Mouse (Mus musculus): ENCODE measurements around the gene Neb. TPM values are rescaled to one million over a fixed set of nuclear protein-coding genes. Genes with fewer than 3 reads are reported as not detected.

Gene Neb
- polyA plus RNA-seq, 1 experiment from 2014 or later, result 2.2 TPM

DNA sequence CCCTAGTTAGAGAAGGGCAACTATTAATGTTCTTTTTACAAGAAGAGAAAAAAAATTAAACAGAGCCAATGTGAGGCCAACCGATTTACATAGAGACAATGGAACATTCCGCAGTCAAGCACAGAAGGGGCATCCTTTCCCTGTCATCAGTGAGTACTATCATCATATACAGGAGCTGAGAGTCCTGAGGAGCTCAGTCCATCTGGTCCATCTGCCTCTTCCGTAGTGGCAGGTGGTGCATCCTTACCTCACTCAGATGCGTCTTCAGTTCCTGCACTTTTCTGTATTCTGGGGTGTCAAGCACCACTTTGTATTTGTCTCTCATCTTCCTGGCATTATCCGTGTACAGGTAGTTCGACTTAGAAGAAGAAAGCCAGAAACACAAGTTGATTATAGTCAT is 184.6 kb downstream of the Neb start:
- no peak for ATAC-seq (ENCODE audit: insufficient number of reproducible peaks, insufficient read depth, low FRiP score, low read depth)
- Histone ChIP-seq H3K9me3 (ENCODE audit: control insufficient read depth, low read length) (no peaks in the 10 kb centered on the region), H3K9ac (ENCODE audit: low read length) (no peak overlapping the region), H3K27ac (replicated peaks in 1 of 2; ENCODE audit: control insufficient read depth in 1 of 2, insufficient read depth in 1 of 2, low read depth in 2 of 2, low read length in 2 of 2) (no peak overlapping the region), H3K4me2 (ENCODE audit: low read length) (no peak overlapping the region), H3K4me1 (ENCODE audit: control insufficient read depth in 2 of 2, insufficient read depth in 2 of 2, low read length in 2 of 2) (no peaks in the 10 kb centered on the region), H3K27me3 (ENCODE audit: control insufficient read depth, insufficient read depth, low read length) (no peaks in the 10 kb centered on the region), H3K36me3 (ENCODE audit: control insufficient read depth, insufficient read depth, low read length) (no peaks in the 10 kb centered on the region), H3K4me3 (ENCODE audit: control insufficient read depth in 1 of 2, insufficient read depth in 1 of 2, low read depth in 1 of 2, low read length in 2 of 2) (no peak overlapping the region)
- WGBS, result 87% methylated on average over 6 of the region's 6 CpGs

DNA sequence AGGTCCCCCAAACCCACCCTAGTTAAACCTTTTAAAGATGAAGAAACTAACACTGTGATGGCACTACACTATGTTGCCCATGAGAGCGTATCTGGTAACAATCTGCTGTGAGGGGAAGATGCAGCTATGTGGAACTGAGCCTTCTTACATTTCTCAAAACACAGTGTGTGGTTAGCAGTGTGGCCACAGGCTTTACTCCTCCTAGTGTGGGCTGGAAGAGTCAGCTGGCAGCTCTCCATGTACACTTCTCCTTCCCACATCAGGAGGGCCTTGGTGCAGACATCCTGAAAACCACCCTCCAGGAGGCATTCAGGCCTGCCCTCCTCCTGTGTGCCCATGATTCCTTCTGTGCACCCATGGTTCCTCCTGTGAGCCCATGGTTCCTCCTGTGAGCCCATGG is 198.6 kb downstream of the Neb start:
- no peak overlapping the region for H3K4me3 ChIP-seq (ENCODE audit: control insufficient read depth in 1 of 2, insufficient read depth in 1 of 2, low read depth in 1 of 2, low read length in 2 of 2)
- H3K27me3 ChIP-seq (ENCODE audit: control insufficient read depth, insufficient read depth, low read length), result no peaks in the 10 kb centered on the region
- no peak for ATAC-seq (ENCODE audit: insufficient number of reproducible peaks, insufficient read depth, low FRiP score, low read depth)
- H3K4me1 ChIP-seq (ENCODE audit: control insufficient read depth in 2 of 2, insufficient read depth in 2 of 2, low read length in 2 of 2), result no peaks in the 10 kb centered on the region
- no peak overlapping the region for H3K27ac ChIP-seq (replicated peaks in 1 of 2; ENCODE audit: control insufficient read depth in 1 of 2, insufficient read depth in 1 of 2, low read depth in 2 of 2, low read length in 2 of 2)
- H3K9me3 ChIP-seq (ENCODE audit: control insufficient read depth, low read length), result no peaks in the 10 kb centered on the region
- no peak overlapping the region for H3K4me2 ChIP-seq (ENCODE audit: low read length)
- no peaks in the 10 kb centered on the region for H3K36me3 ChIP-seq (ENCODE audit: control insufficient read depth, insufficient read depth, low read length)
- no peak overlapping the region for H3K9ac ChIP-seq (ENCODE audit: low read length)
- WGBS, result 90% methylated on average over 1 of the region's 1 CpGs

DNA sequence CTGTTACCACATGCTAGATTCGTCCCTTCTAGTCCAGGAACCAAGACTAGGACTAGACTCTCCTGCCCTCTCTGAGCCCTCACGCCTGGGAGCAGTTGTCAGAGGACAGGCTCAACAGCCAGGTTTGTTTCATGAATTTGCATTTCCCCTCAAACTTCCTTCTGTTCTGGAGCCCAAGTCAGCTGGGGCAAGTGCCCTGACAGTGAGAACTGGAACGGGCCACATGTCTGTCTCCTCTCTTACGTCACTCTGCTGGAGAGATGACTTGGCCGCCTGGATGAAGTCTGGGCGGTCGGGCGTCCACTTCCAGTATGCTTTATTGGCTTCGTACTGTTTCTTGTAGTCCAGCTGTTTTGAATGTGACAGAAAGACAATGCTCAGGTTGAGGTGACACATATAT is 200.5 kb downstream of the Neb start:
- no peaks in the 10 kb centered on the region for H3K36me3 ChIP-seq (ENCODE audit: control insufficient read depth, insufficient read depth, low read length)
- WGBS, result 75% methylated on average over 9 of the region's 9 CpGs
- no peaks in the 10 kb centered on the region for H3K9me3 ChIP-seq (ENCODE audit: control insufficient read depth, low read length)
- H3K4me3 ChIP-seq (ENCODE audit: control insufficient read depth in 1 of 2, insufficient read depth in 1 of 2, low read depth in 1 of 2, low read length in 2 of 2), result no peak overlapping the region
- H3K27me3 ChIP-seq (ENCODE audit: control insufficient read depth, insufficient read depth, low read length), result no peaks in the 10 kb centered on the region
- H3K4me2 ChIP-seq (ENCODE audit: low read length), result no peak overlapping the region
- no peak overlapping the region for H3K9ac ChIP-seq (ENCODE audit: low read length)
- no peak overlapping the region for H3K27ac ChIP-seq (replicated peaks in 1 of 2; ENCODE audit: control insufficient read depth in 1 of 2, insufficient read depth in 1 of 2, low read depth in 2 of 2, low read length in 2 of 2)
- no peaks in the 10 kb centered on the region for H3K4me1 ChIP-seq (ENCODE audit: control insufficient read depth in 2 of 2, insufficient read depth in 2 of 2, low read length in 2 of 2)
- ATAC-seq (ENCODE audit: insufficient number of reproducible peaks, insufficient read depth, low FRiP score, low read depth), result no peak

DNA sequence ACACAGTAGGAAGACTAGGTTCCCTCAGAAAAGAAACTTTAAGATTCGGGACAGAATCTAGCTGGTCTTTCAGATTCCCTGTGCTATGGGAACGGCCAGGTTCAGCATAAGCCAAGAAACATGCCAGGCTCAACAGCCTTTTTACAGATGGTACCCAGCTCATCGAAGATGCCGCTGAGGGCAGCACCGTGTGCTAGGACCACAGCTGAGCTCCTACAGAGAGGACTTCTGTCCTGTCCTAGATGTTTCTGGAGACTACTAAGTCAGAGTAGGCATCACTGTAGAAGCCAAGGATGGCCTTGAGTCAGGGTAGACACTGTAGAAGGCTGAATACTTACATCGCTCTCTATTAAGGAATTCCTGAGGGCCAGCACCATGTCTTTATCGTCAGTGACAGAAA is 201.1 kb downstream of the Neb start:
- no peak overlapping the region for H3K27ac ChIP-seq (replicated peaks in 1 of 2; ENCODE audit: control insufficient read depth in 1 of 2, insufficient read depth in 1 of 2, low read depth in 2 of 2, low read length in 2 of 2)
- H3K36me3 ChIP-seq (ENCODE audit: control insufficient read depth, insufficient read depth, low read length), result no peaks in the 10 kb centered on the region
- no peak overlapping the region for H3K9ac ChIP-seq (ENCODE audit: low read length)
- ATAC-seq (ENCODE audit: insufficient number of reproducible peaks, insufficient read depth, low FRiP score, low read depth), result no peak
- H3K27me3 ChIP-seq (ENCODE audit: control insufficient read depth, insufficient read depth, low read length), result no peaks in the 10 kb centered on the region
- no peaks in the 10 kb centered on the region for H3K9me3 ChIP-seq (ENCODE audit: control insufficient read depth, low read length)
- 89% methylated on average over 7 of the region's 7 CpGs for WGBS
- no peak overlapping the region for H3K4me3 ChIP-seq (ENCODE audit: control insufficient read depth in 1 of 2, insufficient read depth in 1 of 2, low read depth in 1 of 2, low read length in 2 of 2)
- no peak overlapping the region for H3K4me2 ChIP-seq (ENCODE audit: low read length)
- no peaks in the 10 kb centered on the region for H3K4me1 ChIP-seq (ENCODE audit: control insufficient read depth in 2 of 2, insufficient read depth in 2 of 2, low read length in 2 of 2)

DNA sequence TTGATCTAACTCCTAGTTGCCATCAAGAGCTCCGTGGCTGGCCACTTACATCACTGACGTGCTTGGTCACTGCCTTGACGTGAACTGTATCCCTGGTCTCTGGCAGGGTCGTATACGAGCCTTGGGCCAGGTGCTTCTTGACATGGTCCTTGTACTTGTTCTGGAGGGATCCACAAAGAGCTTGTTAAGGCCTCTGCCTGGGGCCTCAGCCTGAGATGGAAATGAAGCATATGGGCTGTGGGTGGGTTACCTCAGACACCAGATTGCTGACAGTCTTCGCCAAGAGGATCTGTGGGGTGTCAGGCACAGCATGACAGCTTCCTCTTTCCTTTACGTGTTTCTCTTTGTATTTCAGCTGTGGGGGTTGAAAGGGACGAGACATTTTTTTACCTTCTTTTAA is 201.7 kb downstream of the Neb start:
- H3K4me1 ChIP-seq (ENCODE audit: control insufficient read depth in 2 of 2, insufficient read depth in 2 of 2, low read length in 2 of 2), result no peaks in the 10 kb centered on the region
- H3K9ac ChIP-seq (ENCODE audit: low read length), result no peak overlapping the region
- H3K4me3 ChIP-seq (ENCODE audit: control insufficient read depth in 1 of 2, insufficient read depth in 1 of 2, low read depth in 1 of 2, low read length in 2 of 2), result no peak overlapping the region
- ATAC-seq (ENCODE audit: insufficient number of reproducible peaks, insufficient read depth, low FRiP score, low read depth), result no peak
- no peak overlapping the region for H3K4me2 ChIP-seq (ENCODE audit: low read length)
- WGBS, result 59% methylated on average over 8 of the region's 8 CpGs
- no peaks in the 10 kb centered on the region for H3K27me3 ChIP-seq (ENCODE audit: control insufficient read depth, insufficient read depth, low read length)
- no peaks in the 10 kb centered on the region for H3K9me3 ChIP-seq (ENCODE audit: control insufficient read depth, low read length)
- no peaks in the 10 kb centered on the region for H3K36me3 ChIP-seq (ENCODE audit: control insufficient read depth, insufficient read depth, low read length)
- H3K27ac ChIP-seq (replicated peaks in 1 of 2; ENCODE audit: control insufficient read depth in 1 of 2, insufficient read depth in 1 of 2, low read depth in 2 of 2, low read length in 2 of 2), result no peak overlapping the region

DNA sequence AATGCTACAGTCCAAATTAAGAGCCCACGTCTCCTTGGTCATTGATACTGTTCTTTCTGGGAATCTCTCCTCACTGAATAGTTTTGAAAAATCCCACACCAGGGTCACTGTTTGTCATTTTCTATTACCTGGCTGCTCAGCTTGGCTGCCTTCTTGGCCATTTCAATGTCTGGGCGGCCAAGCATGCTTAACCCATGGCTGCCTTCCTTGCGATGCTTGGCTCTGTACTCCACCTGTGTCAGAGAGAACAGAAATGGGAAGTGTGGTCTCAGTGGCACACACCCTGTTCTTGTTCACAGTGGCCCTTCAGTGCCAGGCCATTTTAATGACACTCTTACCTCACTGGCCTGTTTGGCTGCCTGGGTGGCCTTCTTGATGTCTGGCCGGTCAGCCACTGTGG is 203.3 kb downstream of the Neb start:
- WGBS, result 91% methylated on average over 4 of the region's 4 CpGs
- ATAC-seq (ENCODE audit: insufficient number of reproducible peaks, insufficient read depth, low FRiP score, low read depth), result no peak
- H3K27me3 ChIP-seq (ENCODE audit: control insufficient read depth, insufficient read depth, low read length), result no peaks in the 10 kb centered on the region
- H3K4me3 ChIP-seq (ENCODE audit: control insufficient read depth in 1 of 2, insufficient read depth in 1 of 2, low read depth in 1 of 2, low read length in 2 of 2), result no peak overlapping the region
- no peaks in the 10 kb centered on the region for H3K9me3 ChIP-seq (ENCODE audit: control insufficient read depth, low read length)
- no peaks in the 10 kb centered on the region for H3K4me1 ChIP-seq (ENCODE audit: control insufficient read depth in 2 of 2, insufficient read depth in 2 of 2, low read length in 2 of 2)
- H3K4me2 ChIP-seq (ENCODE audit: low read length), result no peak overlapping the region
- no peak overlapping the region for H3K9ac ChIP-seq (ENCODE audit: low read length)
- H3K36me3 ChIP-seq (ENCODE audit: control insufficient read depth, insufficient read depth, low read length), result no peaks in the 10 kb centered on the region
- no peak overlapping the region for H3K27ac ChIP-seq (replicated peaks in 1 of 2; ENCODE audit: control insufficient read depth in 1 of 2, insufficient read depth in 1 of 2, low read depth in 2 of 2, low read length in 2 of 2)

DNA sequence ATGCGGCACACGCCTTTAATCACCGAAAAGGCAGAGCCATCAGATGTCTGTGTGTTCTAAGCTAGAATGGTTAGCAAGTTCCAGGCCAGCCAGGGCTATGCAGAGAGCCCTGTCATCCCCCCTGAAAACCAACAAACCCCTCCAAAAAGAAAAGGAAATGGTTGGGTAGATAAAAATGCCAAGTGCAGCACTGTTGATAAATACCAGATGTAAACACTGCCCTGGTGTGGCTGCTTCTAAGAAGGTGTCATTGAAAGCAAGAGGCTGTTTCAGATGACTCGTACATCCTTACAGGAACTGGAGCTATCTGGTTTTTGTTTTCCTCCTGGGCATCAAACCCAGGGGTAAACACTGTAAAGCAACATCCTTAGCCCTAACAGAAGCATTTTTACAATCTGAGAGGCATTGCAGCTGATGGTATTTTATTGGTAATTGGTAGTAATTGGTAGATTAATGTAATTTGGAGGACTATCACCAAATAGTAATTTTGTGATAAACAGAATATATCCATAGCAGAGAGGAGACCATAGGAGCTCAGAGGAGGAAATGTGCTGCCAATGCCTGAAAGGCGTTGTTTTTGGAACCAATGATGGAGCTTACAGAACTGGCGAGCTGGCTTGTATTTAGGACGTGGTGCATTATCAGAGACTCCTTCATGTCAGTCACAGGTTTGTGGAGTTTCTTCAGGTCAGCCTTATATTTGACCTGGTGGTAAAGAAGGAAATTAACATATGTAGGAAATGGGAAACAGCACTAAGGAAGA is 208.8 kb downstream of the Neb start:
- no peaks in the 10 kb centered on the region for H3K9me3 ChIP-seq (ENCODE audit: control insufficient read depth, low read length)
- WGBS, result 56% methylated on average over 7 of the region's 7 CpGs
- no peak overlapping the region for H3K27ac ChIP-seq (replicated peaks in 1 of 2; ENCODE audit: control insufficient read depth in 1 of 2, insufficient read depth in 1 of 2, low read depth in 2 of 2, low read length in 2 of 2)
- H3K27me3 ChIP-seq (ENCODE audit: control insufficient read depth, insufficient read depth, low read length), result no peaks in the 10 kb centered on the region
- no peak overlapping the region for H3K4me2 ChIP-seq (ENCODE audit: low read length)
- no peak overlapping the region for H3K9ac ChIP-seq (ENCODE audit: low read length)
- H3K4me3 ChIP-seq (ENCODE audit: control insufficient read depth in 1 of 2, insufficient read depth in 1 of 2, low read depth in 1 of 2, low read length in 2 of 2), result no peak overlapping the region
- no peak for ATAC-seq (ENCODE audit: insufficient number of reproducible peaks, insufficient read depth, low FRiP score, low read depth)
- no peaks in the 10 kb centered on the region for H3K36me3 ChIP-seq (ENCODE audit: control insufficient read depth, insufficient read depth, low read length)
- no peaks in the 10 kb centered on the region for H3K4me1 ChIP-seq (ENCODE audit: control insufficient read depth in 2 of 2, insufficient read depth in 2 of 2, low read length in 2 of 2)

DNA sequence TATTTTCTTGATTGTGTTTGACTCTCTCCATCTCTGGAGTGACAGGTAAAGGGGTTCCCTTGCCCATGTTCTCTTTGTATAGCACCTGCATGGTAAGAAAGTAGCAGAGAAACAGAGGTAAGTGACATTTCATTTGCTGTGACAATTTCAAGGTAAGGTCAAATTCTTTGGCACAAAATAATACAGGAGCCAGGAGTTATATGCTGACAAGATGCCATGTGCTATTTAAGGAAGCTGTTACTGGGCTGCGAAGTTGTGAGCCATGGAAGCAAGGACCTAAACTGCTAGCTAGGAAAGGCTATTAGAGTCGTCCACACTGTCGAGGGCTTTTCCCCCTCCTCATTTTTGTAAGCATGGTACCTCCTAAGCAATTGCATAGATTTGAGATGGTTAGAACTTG is 225.2 kb downstream of the Neb start:
- ATAC-seq (ENCODE audit: insufficient number of reproducible peaks, insufficient read depth, low FRiP score, low read depth), result no peak
- no peak overlapping the region for H3K9ac ChIP-seq (ENCODE audit: low read length)

More for the DNA sequence above, 225.2 kb downstream of the Neb start:
- no peaks in the 10 kb centered on the region for H3K36me3 ChIP-seq (ENCODE audit: control insufficient read depth, insufficient read depth, low read length)
- WGBS, result 31% methylated on average over 3 of the region's 3 CpGs
- H3K4me3 ChIP-seq (ENCODE audit: control insufficient read depth in 1 of 2, insufficient read depth in 1 of 2, low read depth in 1 of 2, low read length in 2 of 2), result no peak overlapping the region
- peaks cover 0 to 10% of the 10 kb centered on the region in 2 experiments; a peak in 2 of 4 replicates for H3K4me1 ChIP-seq (ENCODE audit: control insufficient read depth in 2 of 2, insufficient read depth in 2 of 2, low read length in 2 of 2)
- 0 out of 4 replicates have a peak overlapping the region, but pooled peaks of 1 of the 2 experiments have one; percentile 45 for H3K27ac ChIP-seq (replicated peaks in 1 of 2; ENCODE audit: control insufficient read depth in 1 of 2, insufficient read depth in 1 of 2, low read depth in 2 of 2, low read length in 2 of 2)
- no peaks in the 10 kb centered on the region for H3K9me3 ChIP-seq (ENCODE audit: control insufficient read depth, low read length)
- H3K27me3 ChIP-seq (ENCODE audit: control insufficient read depth, insufficient read depth, low read length), result no peaks in the 10 kb centered on the region
- peak overlapping the region; percentile 22; the same call in 1 of the 2 replicates for H3K4me2 ChIP-seq (ENCODE audit: low read length)

All from heart, embryonic 14.5 days (tissue).